ENCODE assay signal across 8 mouse cellular contexts in genomic region chr2:30123729-30124471, GRCm38 (mm10). TPM values are rescaled to one million over a fixed set of nuclear protein-coding genes. Genes with fewer than 3 reads are reported as not detected.
DNase-seq lines count a peak whose midpoint lies in the region; ATAC-seq and TF ChIP-seq lines count a peak whose summit lies in the region.

No protein-coding gene starts in this region.

- no peaks in the 10 kb centered on the region for H3K27me3 ChIP-seq in intestine, embryonic 15.5 days (replicated peaks)
- H3K27me3 ChIP-seq in midbrain, embryonic 16.5 days (ENCODE audit: control insufficient read depth, insufficient read depth, low read depth, low read length) = no peaks in the 10 kb centered on the region

- H3K9me3 ChIP-seq in intestine, embryonic 15.5 days = no peaks in the 10 kb centered on the region
- H3K9me3 ChIP-seq in midbrain, embryonic 16.5 days (replicated peaks; ENCODE audit: control insufficient read depth, low read length, poor library complexity, severe bottlenecking) = no peaks in the 10 kb centered on the region

- H3K4me2 ChIP-seq in intestine, embryonic 15.5 days (replicated peaks) = peak overlapping the region; percentile 90
- peak overlapping the region; percentile 96 for H3K4me2 ChIP-seq in midbrain, embryonic 16.5 days (ENCODE audit: low read length)

- H3K36me3 ChIP-seq in intestine, embryonic 15.5 days = no peaks in the 10 kb centered on the region
- peaks cover 2% of the 10 kb centered on the region; the same call in 1 of the 2 replicates for H3K36me3 ChIP-seq in midbrain, embryonic 16.5 days (ENCODE audit: control insufficient read depth, insufficient read depth, low read length)

- peak; percentile 38 for DNase-seq in layer of hippocampus, adult 11-12 months (ENCODE audit: low spot score)
- DNase-seq in layer of hippocampus, adult 9-11 months = no peak
- DNase-seq in adipocyte (ENCODE audit: low spot score) (peak; percentile 19), MN1 (ENCODE audit: low spot score) (no peak)
- no peak for DNase-seq in urinary bladder, adult 18-20 months (ENCODE audit: low spot score in 2 of 2)

- TF ChIP-seq CTCF in embryonic fibroblast, embryonic 13.5 days (IDR thresholded peaks at IDR 0.05; ENCODE audit: borderline replicate concordance, insufficient read depth, low read length) = no peak

- H3K27ac ChIP-seq in embryonic fibroblast, embryonic 13.5 days (ENCODE audit: insufficient read depth, low read length) = no peak overlapping the region
- peak overlapping the region; percentile 88 for H3K27ac ChIP-seq in intestine, embryonic 15.5 days
- peak overlapping the region; percentile 92 for H3K27ac ChIP-seq in midbrain, embryonic 16.5 days (ENCODE audit: low read length)

- no peaks in the 10 kb centered on the region for H3K4me1 ChIP-seq in embryonic fibroblast, embryonic 13.5 days (ENCODE audit: control insufficient read depth, insufficient read depth, low read length)
- H3K4me1 ChIP-seq in intestine, embryonic 15.5 days (replicated peaks) = peaks cover 13% of the 10 kb centered on the region
- peaks cover 35% of the 10 kb centered on the region for H3K4me1 ChIP-seq in midbrain, embryonic 16.5 days (ENCODE audit: control insufficient read depth, insufficient read depth, low read length)

- H3K4me3 ChIP-seq in embryonic fibroblast, embryonic 13.5 days (ENCODE audit: insufficient read depth, low read length) = peak overlapping the region; percentile 65
- peak overlapping the region; percentile 81 for H3K4me3 ChIP-seq in intestine, embryonic 15.5 days (replicated peaks)
- peak overlapping the region; percentile 90 for H3K4me3 ChIP-seq in midbrain, embryonic 16.5 days (ENCODE audit: low read depth, low read length)

- under 1% methylated on average over 44 of the region's 44 CpGs for WGBS in intestine, embryonic 15.5 days
- 2% methylated on average over 38 of the region's 44 CpGs for WGBS in midbrain, embryonic 16.5 days

- TF ChIP-seq POLR2A in embryonic fibroblast, embryonic 13.5 days (IDR thresholded peaks at IDR 0.05; ENCODE audit: low read depth, low read length) = no peak

- H3K9ac ChIP-seq in intestine, embryonic 15.5 days = peak overlapping the region; percentile 89
- H3K9ac ChIP-seq in midbrain, embryonic 16.5 days (ENCODE audit: low read depth, low read length) = peak overlapping the region; percentile 93

- ATAC-seq in intestine, embryonic 15.5 days = peak; percentile 80
- ATAC-seq in midbrain, embryonic 16.5 days = peak; percentile 67

RNA-seq across cellular contexts. Expression of gene Zer1, which starts 0.5 kb away (rescaled TPM):
- 15.2 and 21.4 TPM in 2 replicates for polyA plus RNA-seq in embryonic fibroblast, embryonic 13.5 days (2011; ENCODE audit: insufficient read length, low read depth, missing spikeins)
- 5.0 and 5.6 TPM in 2 replicates for polyA plus RNA-seq in intestine, embryonic 15.5 days (2015; fragmentation: Nextera tagmentation; extraction: Ambion mirVana)
- polyA plus RNA-seq in midbrain, embryonic 16.5 days (2015; fragmentation: Nextera tagmentation; extraction: Ambion mirVana) = 13.1 and 13.5 TPM in 2 replicates

RNA-seq across cellular contexts. Expression of gene Tbc1d13, which starts 9.6 kb away (rescaled TPM):
- 39.8 and 41.0 TPM in 2 replicates for polyA plus RNA-seq in embryonic fibroblast, embryonic 13.5 days (2011; ENCODE audit: insufficient read length, low read depth, missing spikeins)
- 7.8 and 8.2 TPM in 2 replicates for polyA plus RNA-seq in intestine, embryonic 15.5 days (2015; fragmentation: Nextera tagmentation; extraction: Ambion mirVana)
- polyA plus RNA-seq in midbrain, embryonic 16.5 days (2015; fragmentation: Nextera tagmentation; extraction: Ambion mirVana) = 11.8 and 14.3 TPM in 2 replicates

RNA-seq across cellular contexts. Expression of gene Zdhhc12, which starts 30.5 kb away (rescaled TPM):
- 26.8 and 30.5 TPM in 2 replicates for polyA plus RNA-seq in embryonic fibroblast, embryonic 13.5 days (2011; ENCODE audit: insufficient read length, low read depth, missing spikeins)
- polyA plus RNA-seq in intestine, embryonic 15.5 days (2015; fragmentation: Nextera tagmentation; extraction: Ambion mirVana) = 59.8 and 70.4 TPM in 2 replicates
- polyA plus RNA-seq in midbrain, embryonic 16.5 days (2015; fragmentation: Nextera tagmentation; extraction: Ambion mirVana) = 21.1 and 26.9 TPM in 2 replicates

RNA-seq across cellular contexts. Expression of gene Pkn3, which starts 46.4 kb away (rescaled TPM):
- polyA plus RNA-seq in embryonic fibroblast, embryonic 13.5 days (2011; ENCODE audit: insufficient read length, low read depth, missing spikeins) = 6.5 and 8.2 TPM in 2 replicates
- polyA plus RNA-seq in intestine, embryonic 15.5 days (2015; fragmentation: Nextera tagmentation; extraction: Ambion mirVana) = 10.6 and 11.1 TPM in 2 replicates
- polyA plus RNA-seq in midbrain, embryonic 16.5 days (2015; fragmentation: Nextera tagmentation; extraction: Ambion mirVana) = 1.5 and 2.1 TPM in 2 replicates

RNA-seq across cellular contexts. Expression of gene Endog, which starts 47.4 kb away (rescaled TPM):
- polyA plus RNA-seq in embryonic fibroblast, embryonic 13.5 days (2011; ENCODE audit: insufficient read length, low read depth, missing spikeins) = 4.7 and 6.2 TPM in 2 replicates
- 40.9 and 41.9 TPM in 2 replicates for polyA plus RNA-seq in intestine, embryonic 15.5 days (2015; fragmentation: Nextera tagmentation; extraction: Ambion mirVana)
- polyA plus RNA-seq in midbrain, embryonic 16.5 days (2015; fragmentation: Nextera tagmentation; extraction: Ambion mirVana) = 22.6 and 27.0 TPM in 2 replicates

Comparison
In these comparisons a context has a peak if more than half of its experiments do, and no peak if none do; other contexts are left out.
1. DNase-seq: peak in layer of hippocampus, adult 11-12 months (single experiment) and adipocyte (single experiment); none in layer of hippocampus, adult 9-11 months (single experiment), MN1 (single experiment) and urinary bladder, adult 18-20 months (0 of 2).
2. Peak in every context shown above with its lines, with median percentiles within 50 percentile points of each other: H3K4me3 ChIP-seq.